Mouse (Mus musculus) adrenal gland, postnatal 14 days (tissue): ENCODE measurements around the gene Caap1. TPM values are rescaled to one million over a fixed set of nuclear protein-coding genes. Genes with fewer than 3 reads are reported as not detected.
A peak's percentile ranks its signal among the peaks of the same experiment; 100 is the strongest.

Source experiments
- DNase-seq: peaks from one replicate; pipeline ENCODE4 v3.0.0; 2021; ENCODE audit warnings: mixed read lengths
- total RNA-seq: library from RNA; stranded (reverse); gene quantifications from 2 replicates; pipeline ENCODE4 v1.2.3, GENCODE M21; 2021

Gene Caap1
- total RNA-seq, 1 experiment from 2014 or later: 10.0 TPM

DNA sequence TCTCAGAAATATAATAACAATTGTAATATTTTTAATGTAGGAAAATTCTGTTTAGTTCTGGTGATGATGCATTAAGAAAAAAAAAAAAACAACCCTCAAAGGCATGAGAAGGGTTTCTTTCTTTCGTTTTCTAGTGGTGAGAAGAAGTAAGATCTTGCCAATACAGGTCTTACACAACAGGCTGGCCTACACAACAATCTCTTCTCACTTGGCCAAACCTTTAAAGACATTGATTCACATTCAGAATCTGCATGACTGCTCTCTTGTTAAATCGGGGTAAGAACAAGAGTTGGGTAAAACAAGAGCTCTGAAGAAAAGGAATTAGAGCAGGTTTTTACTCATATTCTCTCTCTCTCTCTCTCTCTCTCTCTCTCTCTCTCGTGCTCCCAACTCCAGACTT, 41.2 kb downstream of the Caap1 start:
- no peak for DNase-seq

DNA sequence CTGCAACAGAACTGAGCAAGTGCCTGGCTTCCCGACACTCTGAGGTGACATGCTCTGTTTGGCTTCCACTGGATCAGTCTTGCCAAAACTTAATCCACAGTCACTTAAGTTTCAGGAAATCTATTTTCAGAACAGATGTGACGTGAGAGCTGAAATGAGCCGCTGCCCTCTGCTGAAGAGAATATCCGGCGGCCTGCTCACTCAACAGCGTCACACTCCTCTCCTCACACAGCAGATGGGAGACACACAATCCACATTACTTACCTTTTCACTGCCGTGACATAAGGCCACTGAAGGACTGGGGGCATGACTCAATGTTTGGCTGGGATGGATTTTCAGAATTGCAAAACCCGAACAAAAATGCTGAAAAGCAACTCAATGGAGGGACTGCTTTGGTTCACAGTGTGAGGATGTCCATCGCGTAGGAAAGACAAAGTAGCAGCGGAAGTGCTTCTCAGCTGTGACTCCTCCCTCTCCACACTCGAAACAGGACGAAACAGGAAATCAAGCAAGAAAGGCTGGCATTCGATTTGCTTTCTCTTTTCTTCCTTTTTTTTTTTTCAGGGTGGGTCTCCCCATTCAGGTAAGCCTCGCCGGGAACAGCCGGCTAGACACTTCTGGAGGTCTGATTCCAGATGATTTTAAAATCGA, 79.7 kb downstream of the Caap1 start:
- DNase-seq: peak; percentile 10

DNA sequence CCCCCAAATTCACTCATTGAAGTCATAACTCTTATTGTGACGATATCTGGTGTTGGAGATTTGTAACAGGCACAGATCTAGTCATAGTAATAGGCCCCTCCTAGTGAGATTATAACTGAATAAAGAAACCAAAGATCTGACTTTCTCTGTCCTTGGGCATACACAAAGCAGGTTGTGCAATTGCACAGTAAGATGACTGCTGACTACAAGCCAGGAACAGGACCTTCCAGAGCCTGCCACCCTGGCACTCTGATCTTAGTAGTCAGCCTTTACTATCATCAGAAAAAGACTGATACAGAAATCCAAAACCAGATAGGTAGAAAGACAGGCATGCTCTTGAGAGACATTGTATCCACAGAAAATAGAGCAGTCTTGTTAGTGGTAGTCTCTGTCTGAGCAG, 83.3 kb downstream of the Caap1 start:
- DNase-seq: peak; percentile 27

DNA sequence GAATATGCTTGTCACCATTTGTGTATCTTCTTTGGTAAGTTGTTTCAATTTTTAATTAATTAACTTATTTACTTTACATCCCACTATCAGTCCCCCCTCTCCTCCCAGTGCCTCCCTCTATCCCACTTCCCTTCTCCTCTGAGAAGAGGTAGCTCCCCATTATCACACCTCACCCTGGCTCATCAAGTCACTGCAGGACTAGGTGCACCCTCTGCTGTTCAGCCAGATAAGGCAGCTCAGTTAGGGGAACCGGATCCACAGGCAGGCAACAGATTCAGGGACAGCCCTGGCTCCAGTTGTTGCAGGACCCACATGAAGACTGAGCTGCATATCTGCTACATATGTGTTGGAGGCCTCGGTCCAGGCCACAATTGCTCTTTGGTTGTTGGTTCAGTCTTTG, 97.2 kb downstream of the Caap1 start:
- no peak for DNase-seq

DNA sequence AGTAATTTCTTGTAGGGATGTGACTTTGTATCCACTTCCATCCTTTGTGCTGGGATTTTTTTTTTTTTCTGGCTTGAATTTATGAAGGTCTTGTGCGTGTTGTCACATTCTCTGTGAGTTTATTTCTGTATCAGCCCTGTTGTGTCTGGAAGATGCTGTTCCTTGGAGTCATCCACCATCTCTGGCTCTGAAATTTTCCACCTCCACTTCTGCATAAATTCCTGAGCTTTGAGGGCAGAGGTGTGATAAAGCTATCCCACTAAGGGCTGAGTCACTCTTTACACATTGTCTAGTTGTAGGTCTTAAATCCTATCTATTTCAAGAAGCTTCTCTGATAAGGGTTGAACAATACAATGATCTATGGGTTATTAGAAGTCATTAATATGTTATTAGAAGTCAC, 101.7 kb downstream of the Caap1 start:
- DNase-seq: no peak

Other genes with a start within 250 kb of the Caap1 start
- gene Gm10306, start 250 bp downstream of the Caap1 start, total RNA-seq: not detected in 2 replicates
- 59.5 and 66.7 TPM in 2 replicates for gene Plaa, start 46.4 kb upstream of the Caap1 start, total RNA-seq
- 15.9 and 18.6 TPM in 2 replicates for gene Ift74, start 57.7 kb upstream of the Caap1 start, total RNA-seq
- not detected in 2 replicates for gene Lrrc19, start 93.3 kb upstream of the Caap1 start, total RNA-seq
- gene Tek, start 182.5 kb upstream of the Caap1 start, total RNA-seq: 41.9 and 45.9 TPM in 2 replicates